Mouse (Mus musculus) granulocyte monocyte progenitor cell, adult 5-6 weeks (primary cell): ENCODE results near the gene Fahd2a. TPM values are rescaled to one million over a fixed set of nuclear protein-coding genes. Genes with fewer than 3 reads are reported as not detected.
A peak's percentile ranks its signal among the peaks of the same experiment; 100 is the strongest.

Experiments
- ATAC-seq: replicated peaks from 2 replicates; pipeline ENCODE4 v1.8.0; 2016; ENCODE audit warnings: mild to moderate bottlenecking, moderate TSS enrichment, inconsistent platforms; ENCODE audit not compliant: poor library complexity, severe bottlenecking
- total RNA-seq, 2 experiments: library from RNA; stranded (forward) in 1 of 2; stranded (reverse) in 1 of 2; fragments of 200-712, 200-1000 nt in 1 of 2; fragments of >200 nt in 1 of 2; fragmentation: Nextera tagmentation in 1 of 2; gene quantifications; 2 replicates each; pipeline ENCODE4 v1.2.3; 2014 to 2017

Gene Fahd2a
- total RNA-seq (2014; fragmentation: Nextera tagmentation) (6.0 and 26.2 TPM in 2 replicates), total RNA-seq (2017) (6.6 and 11.9 TPM in 2 replicates)

- peak; percentile 98 for ATAC-seq
Observed at GRCm38 (mm10) chr2:127444055-127444789, at the start of gene Fahd2a. TSS of gene Fahd2a (minus strand) at chr2:127444565.

GRCm38 (mm10) chr2:127484476-127485170, 40.3 kb upstream of the Fahd2a start:
- peak; percentile 45 for ATAC-seq

GRCm38 (mm10) chr2:127483001-127483400, 38.6 kb upstream of the Fahd2a start:
- ATAC-seq, result peak; percentile 25

GRCm38 (mm10) chr2:127482533-127482911, 38.2 kb upstream of the Fahd2a start:
- ATAC-seq, result peak; percentile 81

- 0 out of 2 replicates have a peak, but pooled peaks have one; percentile 1 for ATAC-seq
Observed at GRCm38 (mm10) chr2:127481841-127482532, 37.6 kb upstream of the Fahd2a start.

GRCm38 (mm10) chr2:127479763-127480162, 35.4 kb upstream of the Fahd2a start:
- no peak for ATAC-seq

- no peak for ATAC-seq
Observed at GRCm38 (mm10) chr2:127479210-127479609, 34.8 kb upstream of the Fahd2a start.

- no peak for ATAC-seq
Observed at GRCm38 (mm10) chr2:127472279-127472678, 27.9 kb upstream of the Fahd2a start.

- ATAC-seq, result no peak
Observed at GRCm38 (mm10) chr2:127471281-127471680, 26.9 kb upstream of the Fahd2a start.

- ATAC-seq, result no peak
Observed at GRCm38 (mm10) chr2:127470661-127471060, 26.3 kb upstream of the Fahd2a start.

- no peak for ATAC-seq
Observed at GRCm38 (mm10) chr2:127470183-127470582, 25.8 kb upstream of the Fahd2a start.

- ATAC-seq, result peak; percentile 93
Observed at GRCm38 (mm10) chr2:127462314-127462713, 17.9 kb upstream of the Fahd2a start.

GRCm38 (mm10) chr2:127461351-127461750, 17.0 kb upstream of the Fahd2a start:
- ATAC-seq, result no peak

GRCm38 (mm10) chr2:127459341-127459740, 15.0 kb upstream of the Fahd2a start:
- no peak for ATAC-seq

GRCm38 (mm10) chr2:127453764-127454163, 9.4 kb upstream of the Fahd2a start:
- peak; percentile 77 for ATAC-seq

- ATAC-seq, result peak; percentile 29
Observed at GRCm38 (mm10) chr2:127453141-127453540, 8.8 kb upstream of the Fahd2a start.

- no peak for ATAC-seq
Observed at GRCm38 (mm10) chr2:127451748-127452147, 7.4 kb upstream of the Fahd2a start.

GRCm38 (mm10) chr2:127449691-127450090, 5.3 kb upstream of the Fahd2a start:
- ATAC-seq, result no peak

- ATAC-seq, result no peak
Observed at GRCm38 (mm10) chr2:127446847-127447246, 2.5 kb upstream of the Fahd2a start.

GRCm38 (mm10) chr2:127437697-127438096, 6.7 kb downstream of the Fahd2a start:
- ATAC-seq, result no peak

GRCm38 (mm10) chr2:127435554-127435953, 8.8 kb downstream of the Fahd2a start:
- no peak for ATAC-seq
